9 mouse cellular contexts compared by ENCODE assay signal in the genomic region with DNA sequence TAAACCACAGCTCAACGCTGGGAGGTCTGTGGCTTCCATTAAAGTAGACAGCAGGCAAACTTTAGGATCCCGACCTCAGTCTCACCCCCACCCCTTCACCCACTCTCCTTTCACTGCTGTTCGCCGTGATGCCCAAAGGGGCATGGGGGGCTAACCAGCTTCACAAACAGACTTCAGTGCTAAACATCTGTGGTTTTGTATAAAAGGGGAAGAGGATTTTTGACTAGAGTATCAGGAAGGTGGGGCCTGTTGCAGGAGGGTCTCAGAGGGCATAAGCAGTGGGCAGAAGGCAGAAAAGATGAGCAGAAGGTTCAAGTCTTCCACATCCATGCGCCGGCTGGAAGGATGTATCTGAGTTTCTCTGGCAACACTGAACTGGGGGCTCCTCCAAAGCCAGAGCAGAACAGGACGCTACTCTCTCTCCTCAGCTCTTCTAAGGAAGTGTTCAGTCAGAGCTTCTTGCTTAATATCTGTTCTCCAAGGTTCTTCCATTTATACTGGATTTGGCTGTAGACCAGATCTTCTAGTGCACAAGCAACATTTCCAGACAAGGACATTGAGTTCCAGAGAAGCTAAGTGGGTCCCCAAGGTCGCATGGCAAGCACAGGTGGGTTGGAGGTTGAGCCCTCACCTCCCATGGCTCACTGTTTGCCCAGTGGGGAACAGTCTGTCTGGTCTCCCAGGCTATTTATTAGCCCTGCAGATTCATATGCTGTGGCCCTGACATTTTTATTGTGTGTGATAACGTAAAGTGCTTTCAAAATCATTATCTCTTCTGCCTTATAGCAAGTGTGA. TPM values are rescaled to one million over a fixed set of nuclear protein-coding genes. Genes with fewer than 3 reads are reported as not detected.
DNase-seq lines count a peak whose midpoint lies in the region; ATAC-seq and TF ChIP-seq lines count a peak whose summit lies in the region.
"Had no signal": no experiment of that assay in that cellular context is flagged by ENCODE, and none has a peak within 500 bp of the region (broad histone marks: within the 10 kb centered on the region; RNA-seq: fewer than 3 reads in every experiment).

No protein-coding gene starts in this region.

- peak; percentile 37 to 43 for DNase-seq in cerebellum, postnatal 10 days
- no peak for DNase-seq in cerebellum, adult 8-10 months
- DNase-seq in A20 (ENCODE audit: low read depth, low spot score) (peak; percentile 34), adipocyte (ENCODE audit: low spot score) (no peak)
- DNase-seq in forebrain, postnatal 0 days, result no peak
- no peak for DNase-seq in right cerebral cortex, postnatal 14 days
- DNase-seq: kidney, adult 9 months had no signal

- ATAC-seq in forebrain, postnatal 0 days, result no peak
- no peak for ATAC-seq in liver, embryonic 16.5 days (ENCODE audit: low read depth)
- no peak for ATAC-seq in activated CD4-positive, CD25-positive, alpha-beta regulatory T cell, adult 4 months

- WGBS in forebrain, postnatal 0 days, result 43% methylated on average over 9 of the region's 9 CpGs
- 43% methylated on average over 9 of the region's 9 CpGs for WGBS in liver, embryonic 16.5 days (ENCODE audit: insufficient replicate concordance)

- H3K4me2 ChIP-seq in forebrain, postnatal 0 days (ENCODE audit: low read depth), result peak overlapping the region; percentile 94
- H3K4me2 ChIP-seq in liver, embryonic 16.5 days (ENCODE audit: low read depth, low read length), result peak overlapping the region; percentile 13; the same call in 1 of the 2 replicates

- peaks cover 22% of the 10 kb centered on the region for H3K4me1 ChIP-seq in forebrain, postnatal 0 days (ENCODE audit: insufficient read depth)
- peaks cover 10% of the 10 kb centered on the region for H3K4me1 ChIP-seq in liver, embryonic 16.5 days (ENCODE audit: control insufficient read depth, low read depth, low read length)

- peak overlapping the region; percentile 72 for H3K4me3 ChIP-seq in forebrain, postnatal 0 days (ENCODE audit: low read depth, low read length)
- no peak overlapping the region for H3K4me3 ChIP-seq in liver, embryonic 16.5 days (ENCODE audit: low read depth, low read length)

- no peak overlapping the region for H3K27ac ChIP-seq in forebrain, postnatal 0 days (ENCODE audit: low read depth, low read length)
- no peak overlapping the region for H3K27ac ChIP-seq in liver, embryonic 16.5 days (ENCODE audit: low read length)

- no peaks in the 10 kb centered on the region for H3K36me3 ChIP-seq in forebrain, postnatal 0 days (ENCODE audit: insufficient read depth)
- no peaks in the 10 kb centered on the region; the same call in 1 of the 2 replicates for H3K36me3 ChIP-seq in liver, embryonic 16.5 days (ENCODE audit: control insufficient read depth, insufficient read depth)

- no peaks in the 10 kb centered on the region for H3K9me3 ChIP-seq in forebrain, postnatal 0 days (ENCODE audit: low read length)
- H3K9me3 ChIP-seq in liver, embryonic 16.5 days (replicated peaks; ENCODE audit: control insufficient read depth, low read length), result no peaks in the 10 kb centered on the region

- no peaks in the 10 kb centered on the region for H3K27me3 ChIP-seq in forebrain, postnatal 0 days (ENCODE audit: insufficient read depth, low read length)
- peaks cover 36% of the 10 kb centered on the region for H3K27me3 ChIP-seq in liver, embryonic 16.5 days (ENCODE audit: control insufficient read depth, insufficient read depth, low read depth, low read length)

- no peak for TF ChIP-seq CTCF in forebrain, postnatal 0 days (IDR thresholded peaks at IDR 0.05; ENCODE audit: low read depth)

- peak overlapping the region; percentile 75 for H3K9ac ChIP-seq in forebrain, postnatal 0 days
- H3K9ac ChIP-seq in liver, embryonic 16.5 days (ENCODE audit: low read depth, low read length), result no peak overlapping the region

RNA-seq across cellular contexts. Expression of a gene that starts 2.8 kb away (rescaled TPM):
- 90.0 and 94.3 TPM in 2 replicates for total RNA-seq in forebrain, postnatal 0 days (2014; rRNA removed)
- polyA plus RNA-seq in forebrain, postnatal 0 days (2015; fragmentation: Nextera tagmentation; extraction: Ambion mirVana), result 59.8 and 91.3 TPM in 2 replicates
- 0.43 and 0.77 TPM in 2 replicates for polyA plus RNA-seq in liver, embryonic 16.5 days (2015; fragmentation: Nextera tagmentation; extraction: Ambion mirVana)
- polyA plus RNA-seq in activated CD4-positive, CD25-positive, alpha-beta regulatory T cell, adult 4 months (2017; shearing (Covaris generic)), result 1 to 10 TPM; 2.1 to 2.9 TPM

RNA-seq across cellular contexts. Expression of a gene that starts 25.4 kb away (rescaled TPM):
- 20.8 and 20.9 TPM in 2 replicates for total RNA-seq in forebrain, postnatal 0 days (2014; rRNA removed)
- polyA plus RNA-seq in forebrain, postnatal 0 days (2015; fragmentation: Nextera tagmentation; extraction: Ambion mirVana), result 5.3 and 9.4 TPM in 2 replicates
- polyA plus RNA-seq in liver, embryonic 16.5 days (2015; fragmentation: Nextera tagmentation; extraction: Ambion mirVana), result 7.5 and 8.6 TPM in 2 replicates
- polyA plus RNA-seq in activated CD4-positive, CD25-positive, alpha-beta regulatory T cell, adult 4 months (2017; shearing (Covaris generic)), result 10 to 100 TPM in 1 of 2 experiments, 1 to 10 TPM in 1; 9.5 to 10.9 TPM

Comparison
In these comparisons a context has a peak if more than half of its experiments do, and no peak if none do; other contexts are left out.
1. DNase-seq: peak in cerebellum, postnatal 10 days (2 of 2) and A20 (single experiment); none in cerebellum, adult 8-10 months (single experiment), forebrain, postnatal 0 days (single experiment), right cerebral cortex, postnatal 14 days (single experiment) and adipocyte (single experiment).
2. RNA of a gene that starts 2.8 kb away (polyA plus RNA-seq): 59.8 to 91.3 TPM in forebrain, postnatal 0 days; 2.1 to 2.9 TPM in activated CD4-positive, CD25-positive, alpha-beta regulatory T cell, adult 4 months and 0.43 to 0.77 TPM in liver, embryonic 16.5 days; every median in the first group is over 10 times any median in the second.